20 mouse cellular contexts compared by ENCODE assay signal in genomic region chr16:31293761-31294160, GRCm38 (mm10). TPM values are rescaled to one million over a fixed set of nuclear protein-coding genes. Genes with fewer than 3 reads are reported as not detected.
DNase-seq lines count a peak whose midpoint lies in the region; ATAC-seq and TF ChIP-seq lines count a peak whose summit lies in the region.
"Had no signal": no experiment of that assay in that cellular context is flagged by ENCODE, and none has a peak within 500 bp of the region (broad histone marks: within the 10 kb centered on the region; RNA-seq: fewer than 3 reads in every experiment).

No protein-coding gene starts in this region.

- TF ChIP-seq EP300 in MEL (IDR thresholded peaks at IDR 0.05; ENCODE audit: low read depth in 1 of 2, low read length in 2 of 2), result no peak; a peak in 1 of 4 replicates

- no peak for TF ChIP-seq POLR2A in MEL (IDR thresholded peaks at IDR 0.05; ENCODE audit: control insufficient read depth in 1 of 2, insufficient read depth in 1 of 2, low read depth in 1 of 2, low read length in 2 of 2, poor library complexity in 1 of 2)

- TF ChIP-seq CTCF in MEL (IDR thresholded peaks at IDR 0.05 in 2 of 3, conservative IDR thresholded peaks at IDR 0.05 in 1 of 3; ENCODE audit: control insufficient read depth in 1 of 3, insufficient read depth in 1 of 3, low read depth in 2 of 3, low read length in 3 of 3, poor library complexity in 1 of 3, severe bottlenecking in 1 of 3), result no peak

- H3K79me2 ChIP-seq in MEL (ENCODE audit: control insufficient read depth, insufficient read depth, low read length, poor library complexity), result no peaks in the 10 kb centered on the region

- TF ChIP-seq RAD21 in MEL (IDR thresholded peaks at IDR 0.05; ENCODE audit: low read depth, low read length), result no peak

- H3K27ac ChIP-seq in MEL (ENCODE audit: control insufficient read depth, low read depth, low read length), result no peak overlapping the region
- no peak overlapping the region for H3K27ac ChIP-seq in heart, embryonic 12.5 days (ENCODE audit: poor library complexity, severe bottlenecking)
- H3K27ac ChIP-seq: embryonic facial prominence, embryonic 12.5 days; forebrain, embryonic 15.5 days; hindbrain, embryonic 10.5 days; hindbrain, embryonic 14.5 days; intestine, embryonic 15.5 days had no signal

- ATAC-seq in granulocyte monocyte progenitor cell, adult 5-6 weeks (replicated peaks; ENCODE audit: poor library complexity, severe bottlenecking), result peak; percentile 74
- 0 out of 2 replicates have a peak, but pooled peaks have one; percentile 38 for ATAC-seq in monocyte, adult 5-6 weeks (replicated peaks; ENCODE audit: insufficient number of reproducible peaks, low FRiP score, low TSS enrichment, poor library complexity, severe bottlenecking)
- ATAC-seq in heart, embryonic 12.5 days (ENCODE audit: insufficient number of reproducible peaks, low FRiP score), result no peak
- ATAC-seq: forebrain, embryonic 15.5 days; intestine, embryonic 15.5 days had no signal

- peak overlapping the region in 1 of 2 experiments; percentile 38; a peak in 2 of 4 replicates for H3K4me3 ChIP-seq in MEL (ENCODE audit: control insufficient read depth in 1 of 2, insufficient read depth in 1 of 2, low read depth in 2 of 2, low read length in 2 of 2)
- H3K4me3 ChIP-seq in heart, embryonic 12.5 days, result no peak overlapping the region
- H3K4me3 ChIP-seq: embryonic facial prominence, embryonic 12.5 days; forebrain, embryonic 15.5 days; hindbrain, embryonic 10.5 days; intestine, embryonic 15.5 days had no signal

- peaks cover 0 to 8% of the 10 kb centered on the region in 2 experiments; a peak in 2 of 4 replicates for H3K36me3 ChIP-seq in MEL (ENCODE audit: control insufficient read depth in 1 of 2, insufficient read depth in 2 of 2, low read length in 2 of 2)
- no peaks in the 10 kb centered on the region for H3K36me3 ChIP-seq in heart, embryonic 12.5 days
- H3K36me3 ChIP-seq: embryonic facial prominence, embryonic 12.5 days; forebrain, embryonic 15.5 days; G1E; hindbrain, embryonic 10.5 days; intestine, embryonic 15.5 days had no signal

- peaks cover 3 to 15% of the 10 kb centered on the region in 2 experiments; a peak in 3 of 4 replicates for H3K4me1 ChIP-seq in MEL (ENCODE audit: control insufficient read depth in 1 of 2, insufficient read depth in 2 of 2, low read length in 2 of 2)
- peaks cover 23% of the 10 kb centered on the region for H3K4me1 ChIP-seq in heart, embryonic 12.5 days (replicated peaks)
- H3K4me1 ChIP-seq: embryonic facial prominence, embryonic 12.5 days had no signal

- H3K9ac ChIP-seq in MEL (ENCODE audit: control insufficient read depth, low read depth, low read length, poor library complexity, severe bottlenecking), result no peak overlapping the region; the same call in 1 of the 2 replicates
- H3K9ac ChIP-seq in heart, embryonic 12.5 days, result no peak overlapping the region
- H3K9ac ChIP-seq: embryonic facial prominence, embryonic 12.5 days; forebrain, embryonic 15.5 days; hindbrain, embryonic 14.5 days; intestine, embryonic 15.5 days had no signal

- no peaks in the 10 kb centered on the region for H3K27me3 ChIP-seq in MEL (ENCODE audit: control insufficient read depth in 1 of 2, insufficient read depth in 2 of 2, low read length in 2 of 2)
- H3K27me3 ChIP-seq in heart, embryonic 12.5 days (replicated peaks), result no peaks in the 10 kb centered on the region
- H3K27me3 ChIP-seq: embryonic facial prominence, embryonic 12.5 days; forebrain, embryonic 15.5 days; intestine, embryonic 15.5 days had no signal

- H3K4me2 ChIP-seq in heart, embryonic 12.5 days, result no peak overlapping the region
- H3K4me2 ChIP-seq: embryonic facial prominence, embryonic 12.5 days; forebrain, embryonic 15.5 days; hindbrain, embryonic 14.5 days; intestine, embryonic 15.5 days had no signal

- DNase-seq in 416B (ENCODE audit: low read depth) (peak; percentile 64), MEL (ENCODE audit: low read depth, low spot score) (peak; percentile 84), MN1 (ENCODE audit: low spot score) (no peak)
- no peak for DNase-seq in heart, postnatal 4 days
- DNase-seq: adrenal gland, adult 8-10 months; adrenal gland, postnatal 36 days; cerebellum, adult 11 months; cerebellum, adult 8-10 months; cerebellum, postnatal 14 days; gastrocnemius, postnatal 10 days; heart, postnatal 10 days had no signal

- H3K9me3 ChIP-seq in MEL (replicated peaks; ENCODE audit: insufficient read depth, low read length), result no peaks in the 10 kb centered on the region
- no peaks in the 10 kb centered on the region for H3K9me3 ChIP-seq in heart, embryonic 12.5 days (replicated peaks)
- H3K9me3 ChIP-seq: embryonic facial prominence, embryonic 12.5 days; forebrain, embryonic 15.5 days; G1E; hindbrain, embryonic 10.5 days; intestine, embryonic 15.5 days had no signal

- WGBS in heart, embryonic 12.5 days, result 63% methylated on average over 4 of the region's 4 CpGs

TF ChIP-seq in MEL, 35 proteins besides CTCF, POLR2A, EP300 and RAD21:
- TF ChIP-seq ETS1 (IDR thresholded peaks at IDR 0.05; ENCODE audit: low read depth, low read length) (peak; percentile 12; the same call in 1 of the 2 replicates), MAX (IDR thresholded peaks at IDR 0.05; ENCODE audit: low read length) (peak; percentile 50; the same call in 1 of the 2 replicates), MYC (IDR thresholded peaks at IDR 0.05; ENCODE audit: low read depth, low read length) (peak; percentile 59; the same call in 1 of the 2 replicates), MAFK (IDR thresholded peaks at IDR 0.05; ENCODE audit: borderline replicate concordance, low read depth, low read length) (no peak), JUND (IDR thresholded peaks at IDR 0.05; ENCODE audit: low read depth, low read length) (no peak), MXI1 (IDR thresholded peaks at IDR 0.05; ENCODE audit: low read depth, low read length) (peak; percentile 32; the same call in 1 of the 2 replicates), CHD1 (IDR thresholded peaks at IDR 0.05; ENCODE audit: low read depth, low read length) (0 out of 2 replicates have a peak, but pooled peaks have one; percentile 47)
TF ChIP-seq in MEL: peak in this region for 5.

RNA-seq across cellular contexts. Expression of gene Ppp1r2, which starts 18.7 kb away (rescaled TPM):
- total RNA-seq in MEL (2012; rRNA removed), result 31.2 and 33.8 TPM in 2 replicates
- 10 to 100 TPM in 1 of 2 experiments, not detected in 1; 36.2 TPM for polyA plus RNA-seq in MEL (2012; ENCODE audit: insufficient read depth in 1 of 2, insufficient read length in 2 of 2, low read depth in 1 of 2, low replicate concordance in 2 of 2, missing spikeins in 1 of 2)
- 34.2 and 38.9 TPM in 2 replicates for total RNA-seq in granulocyte monocyte progenitor cell, adult 5-6 weeks (2014; fragmentation: Nextera tagmentation)
- total RNA-seq in granulocyte monocyte progenitor cell, adult 5-6 weeks (2017), result 56.4 and 57.4 TPM in 2 replicates
- total RNA-seq in monocyte, adult 5-6 weeks (2017), result 79.6 to 110 TPM (median 91.3 TPM) in 3 replicates
- total RNA-seq in heart, postnatal 4 days (2021), result 100 to 1,000 TPM; 128 to 132 TPM
- 97.2 and 103 TPM in 2 replicates for polyA plus RNA-seq in heart, embryonic 12.5 days (2016; fragmentation: Nextera tagmentation; extraction: Ambion mirVana)

RNA-seq across cellular contexts. Expression of gene Apod, which starts 20.8 kb away (rescaled TPM):
- total RNA-seq in MEL (2012; rRNA removed), result not detected in 2 replicates
- not detected for polyA plus RNA-seq in MEL (2012; ENCODE audit: insufficient read depth in 1 of 2, insufficient read length in 2 of 2, low read depth in 1 of 2, low replicate concordance in 2 of 2, missing spikeins in 1 of 2)
- not detected in 2 replicates for total RNA-seq in granulocyte monocyte progenitor cell, adult 5-6 weeks (2014; fragmentation: Nextera tagmentation)
- not detected in 2 replicates for total RNA-seq in granulocyte monocyte progenitor cell, adult 5-6 weeks (2017)
- total RNA-seq in monocyte, adult 5-6 weeks (2017), result not detected in 3 replicates
- under 1 TPM; 0.27 to 0.45 TPM for total RNA-seq in heart, postnatal 4 days (2021)
- polyA plus RNA-seq in heart, embryonic 12.5 days (2016; fragmentation: Nextera tagmentation; extraction: Ambion mirVana), result 0.27 TPM in 1 of 2 replicates, not detected in the other
- total RNA-seq: G1E had no signal
- polyA plus RNA-seq: G1E had no signal

Comparison
In these comparisons a context has a peak if more than half of its experiments do, and no peak if none do; other contexts are left out.
1. DNase-seq: peak in 416B (single experiment) and MEL (single experiment); none in heart, postnatal 4 days (single experiment) and MN1 (single experiment).